Mouse (Mus musculus): Measurements from ENCODE around the gene Snx19. TPM values are rescaled to one million over a fixed set of nuclear protein-coding genes. Genes with fewer than 3 reads are reported as not detected.

Gene Snx19
- 12.8 and 13.8 TPM in 2 replicates for polyA plus RNA-seq (2012; rRNA removed)

DNA sequence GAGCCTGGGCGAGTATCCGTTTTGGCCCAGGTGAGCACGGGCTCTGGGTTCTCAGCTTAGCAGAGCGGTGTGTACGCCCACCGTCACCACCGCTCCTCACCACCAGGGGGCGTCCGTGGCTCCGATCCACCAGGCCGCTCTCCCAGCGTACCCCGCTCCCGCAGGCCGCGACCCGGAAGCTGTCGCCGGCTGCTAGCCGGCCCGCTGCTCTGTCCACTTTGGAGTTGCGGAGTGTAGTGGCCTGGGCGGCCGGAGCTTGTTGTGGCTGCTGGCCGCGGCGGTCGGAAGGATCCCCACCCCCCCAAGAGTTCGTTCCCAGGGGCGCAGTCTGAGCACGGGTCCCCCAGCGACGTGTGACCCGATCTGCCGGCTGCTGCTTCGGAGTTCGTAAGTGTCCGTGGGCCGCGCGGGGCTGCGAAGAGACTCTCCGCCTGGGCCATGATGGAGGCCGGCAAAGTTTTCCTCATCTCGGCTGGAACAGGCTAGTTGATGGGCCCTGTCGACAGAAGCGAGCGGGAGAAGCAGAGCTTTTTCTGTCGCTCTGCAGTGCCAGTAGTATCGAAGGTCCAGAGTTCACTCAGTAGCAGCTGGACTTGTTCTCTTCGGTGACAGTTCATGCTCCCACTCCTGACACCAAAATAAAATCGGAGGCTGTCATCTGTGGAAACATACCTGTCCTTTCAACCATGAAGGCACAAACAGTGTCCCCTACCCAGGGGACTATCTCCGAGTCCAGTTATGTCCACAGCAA is at the start of gene Snx19:
TSS of gene Snx19 (plus strand) at position 227 of the 751 bp plus-strand sequence.
- Histone ChIP-seq H3K36me3 (ENCODE audit: control insufficient read depth, insufficient read depth, low read length) (peaks cover 2% of the 10 kb centered on the region), H3K27ac (ENCODE audit: control insufficient read depth, insufficient read depth, low read depth, low read length) (peak within 1 kb of the TSS; percentile 81), H3K4me3 (ENCODE audit: control insufficient read depth, low read depth, low read length) (peak within 1 kb of the TSS; percentile 97), H3K4me1 (ENCODE audit: control insufficient read depth, insufficient read depth, low read length) (peaks cover 5% of the 10 kb centered on the region), H3K27me3 (ENCODE audit: control insufficient read depth, insufficient read depth, low read length) (no peaks in the 10 kb centered on the region)
- TF ChIP-seq CTCF (IDR thresholded peaks at IDR 0.05; ENCODE audit: control insufficient read depth, insufficient read depth, insufficient replicate concordance, low read depth, low read length), result peak; percentile 99
- peak; percentile 88 for TF ChIP-seq POLR2A (IDR thresholded peaks at IDR 0.05; ENCODE audit: control insufficient read depth, low read depth, low read length)

DNA sequence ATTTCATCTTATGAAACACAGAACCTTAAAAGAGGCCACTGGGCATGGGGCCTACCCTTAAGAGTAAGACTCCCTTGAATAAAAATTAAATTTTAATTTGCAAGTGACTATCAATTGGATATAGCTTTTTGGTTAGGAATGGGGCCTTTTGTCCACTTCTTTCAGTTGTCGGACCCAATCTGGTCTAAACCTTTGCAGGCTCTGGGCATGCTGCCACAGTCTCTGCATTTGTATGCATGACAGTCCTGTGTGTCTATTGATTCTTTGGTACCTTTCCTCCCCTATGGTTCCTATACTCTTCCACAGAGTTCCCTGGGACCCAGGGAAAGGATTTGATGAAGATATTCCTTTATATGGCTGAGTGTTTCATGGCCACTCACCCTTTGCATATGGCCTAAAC is 26.1 kb upstream of the Snx19 start:
- Histone ChIP-seq H3K36me3 (ENCODE audit: control insufficient read depth, insufficient read depth, low read length) (no peaks in the 10 kb centered on the region), H3K27ac (ENCODE audit: control insufficient read depth, insufficient read depth, low read depth, low read length) (no peak overlapping the region), H3K4me1 (ENCODE audit: control insufficient read depth, insufficient read depth, low read length) (no peaks in the 10 kb centered on the region), H3K27me3 (ENCODE audit: control insufficient read depth, insufficient read depth, low read length) (no peaks in the 10 kb centered on the region), H3K4me3 (ENCODE audit: control insufficient read depth, low read depth, low read length) (no peak overlapping the region)
- TF ChIP-seq CTCF (IDR thresholded peaks at IDR 0.05; ENCODE audit: control insufficient read depth, insufficient read depth, insufficient replicate concordance, low read depth, low read length) (no peak), POLR2A (IDR thresholded peaks at IDR 0.05; ENCODE audit: control insufficient read depth, low read depth, low read length) (no peak)

DNA sequence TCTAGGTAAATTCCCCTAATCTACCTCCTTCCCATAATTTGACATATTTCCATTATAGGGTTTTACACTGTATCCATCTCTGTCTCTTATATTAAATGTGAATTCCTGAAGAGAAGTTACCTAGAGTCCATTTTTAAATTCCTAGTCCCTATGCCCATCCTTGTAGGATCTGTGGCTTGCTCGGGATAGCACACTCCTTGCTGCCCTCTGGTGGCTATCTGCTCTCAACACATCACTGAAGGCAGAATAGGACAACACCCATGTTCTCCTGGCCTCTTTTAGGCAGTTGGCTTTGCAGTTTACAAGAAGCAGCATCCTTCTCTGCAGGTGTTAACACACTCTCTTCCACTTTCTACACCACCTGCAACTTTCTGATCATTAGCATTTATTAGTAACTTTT is 4.0 kb upstream of the Snx19 start:
- no peak overlapping the region for H3K27ac ChIP-seq (ENCODE audit: control insufficient read depth, insufficient read depth, low read depth, low read length)
- H3K36me3 ChIP-seq (ENCODE audit: control insufficient read depth, insufficient read depth, low read length), result no peaks in the 10 kb centered on the region
- H3K4me3 ChIP-seq (ENCODE audit: control insufficient read depth, low read depth, low read length), result no peak overlapping the region
- H3K4me1 ChIP-seq (ENCODE audit: control insufficient read depth, insufficient read depth, low read length), result peaks cover 5% of the 10 kb centered on the region
- no peak for TF ChIP-seq POLR2A (IDR thresholded peaks at IDR 0.05; ENCODE audit: control insufficient read depth, low read depth, low read length)
- peak; percentile 66; the same call in 1 of the 2 replicates for TF ChIP-seq CTCF (IDR thresholded peaks at IDR 0.05; ENCODE audit: control insufficient read depth, insufficient read depth, insufficient replicate concordance, low read depth, low read length)
- H3K27me3 ChIP-seq (ENCODE audit: control insufficient read depth, insufficient read depth, low read length), result no peaks in the 10 kb centered on the region

DNA sequence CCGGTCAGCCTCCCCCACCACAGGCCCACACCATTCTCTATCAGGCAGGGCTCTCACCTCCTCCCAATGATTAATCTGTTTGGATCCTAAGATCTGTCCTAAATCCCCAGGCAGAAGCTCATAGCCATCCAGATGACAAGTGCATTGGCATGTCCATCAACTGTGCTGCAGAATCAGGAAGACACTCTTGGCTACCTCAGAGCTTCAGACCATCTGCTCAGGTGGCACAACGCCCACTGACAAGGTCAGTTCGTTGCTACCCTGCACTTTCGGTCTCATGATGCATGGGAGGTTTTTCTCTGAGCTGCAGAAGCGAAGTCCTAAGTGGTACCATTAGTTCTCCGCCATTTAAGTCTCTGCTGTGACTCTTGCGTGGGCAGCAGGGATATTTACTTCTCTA is 1.7 kb upstream of the Snx19 start:
- TF ChIP-seq POLR2A (IDR thresholded peaks at IDR 0.05; ENCODE audit: control insufficient read depth, low read depth, low read length) (no peak), CTCF (IDR thresholded peaks at IDR 0.05; ENCODE audit: control insufficient read depth, insufficient read depth, insufficient replicate concordance, low read depth, low read length) (no peak)

DNA sequence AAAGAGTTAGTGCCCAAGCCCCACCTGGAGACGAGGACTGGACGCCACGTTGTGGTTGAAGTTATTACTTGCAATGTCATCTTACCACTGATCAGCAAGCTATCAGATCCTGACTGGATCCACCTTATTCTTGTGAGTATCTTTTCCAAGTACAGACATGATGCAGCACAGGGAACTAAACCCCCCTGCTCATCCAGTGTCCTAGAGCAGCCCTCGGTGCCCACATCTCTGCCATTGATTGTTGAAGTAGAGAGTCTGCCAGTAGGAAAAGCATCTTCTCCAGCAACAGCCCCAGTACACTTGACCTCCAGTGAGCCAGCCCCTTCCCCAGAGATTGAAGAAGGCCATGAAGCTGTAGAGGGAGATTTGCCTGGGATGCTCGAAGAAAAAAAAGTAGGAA is 1.3 kb downstream of the Snx19 start:
- H3K36me3 ChIP-seq (ENCODE audit: control insufficient read depth, insufficient read depth, low read length), result peaks cover 3% of the 10 kb centered on the region
- H3K27me3 ChIP-seq (ENCODE audit: control insufficient read depth, insufficient read depth, low read length), result no peaks in the 10 kb centered on the region
- no peak overlapping the region for H3K27ac ChIP-seq (ENCODE audit: control insufficient read depth, insufficient read depth, low read depth, low read length)
- TF ChIP-seq POLR2A (IDR thresholded peaks at IDR 0.05; ENCODE audit: control insufficient read depth, low read depth, low read length), result no peak
- TF ChIP-seq CTCF (IDR thresholded peaks at IDR 0.05; ENCODE audit: control insufficient read depth, insufficient read depth, insufficient replicate concordance, low read depth, low read length), result no peak
- peak overlapping the region; percentile 97; the same call in 1 of the 2 replicates for H3K4me3 ChIP-seq (ENCODE audit: control insufficient read depth, low read depth, low read length)
- H3K4me1 ChIP-seq (ENCODE audit: control insufficient read depth, insufficient read depth, low read length), result peaks cover 5% of the 10 kb centered on the region

More for the DNA sequence above, 1.7 kb upstream of the Snx19 start:
- Histone ChIP-seq H3K4me3 (ENCODE audit: control insufficient read depth, low read depth, low read length) (no peak overlapping the region), H3K36me3 (ENCODE audit: control insufficient read depth, insufficient read depth, low read length) (no peaks in the 10 kb centered on the region), H3K27me3 (ENCODE audit: control insufficient read depth, insufficient read depth, low read length) (no peaks in the 10 kb centered on the region), H3K27ac (ENCODE audit: control insufficient read depth, insufficient read depth, low read depth, low read length) (no peak overlapping the region), H3K4me1 (ENCODE audit: control insufficient read depth, insufficient read depth, low read length) (peaks cover 5% of the 10 kb centered on the region)

DNA sequence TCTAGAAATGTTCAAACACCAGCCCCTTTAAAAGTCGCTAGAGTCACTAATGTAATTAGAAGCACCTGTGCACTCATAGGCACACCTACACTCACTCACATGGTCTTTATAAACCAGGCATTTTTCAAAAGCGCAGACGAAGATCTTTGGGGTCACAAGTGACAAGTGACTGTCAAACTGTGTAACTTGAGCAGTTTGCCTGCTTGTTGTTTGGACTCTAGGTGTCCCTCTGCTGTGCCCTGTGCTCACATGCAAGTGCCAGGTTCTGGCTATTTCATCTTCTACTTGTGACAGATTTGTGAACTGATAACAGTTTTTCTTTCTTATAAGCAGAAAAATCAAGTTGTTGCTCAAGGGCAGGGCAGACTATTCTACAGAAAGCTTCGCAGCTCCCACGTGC is 3.5 kb downstream of the Snx19 start:
- peaks cover 5% of the 10 kb centered on the region for H3K36me3 ChIP-seq (ENCODE audit: control insufficient read depth, insufficient read depth, low read length)
- peaks cover 5% of the 10 kb centered on the region for H3K4me1 ChIP-seq (ENCODE audit: control insufficient read depth, insufficient read depth, low read length)
- H3K4me3 ChIP-seq (ENCODE audit: control insufficient read depth, low read depth, low read length), result no peak overlapping the region
- H3K27me3 ChIP-seq (ENCODE audit: control insufficient read depth, insufficient read depth, low read length), result no peaks in the 10 kb centered on the region
- H3K27ac ChIP-seq (ENCODE audit: control insufficient read depth, insufficient read depth, low read depth, low read length), result no peak overlapping the region
- TF ChIP-seq CTCF (IDR thresholded peaks at IDR 0.05; ENCODE audit: control insufficient read depth, insufficient read depth, insufficient replicate concordance, low read depth, low read length), result no peak
- TF ChIP-seq POLR2A (IDR thresholded peaks at IDR 0.05; ENCODE audit: control insufficient read depth, low read depth, low read length), result no peak

DNA sequence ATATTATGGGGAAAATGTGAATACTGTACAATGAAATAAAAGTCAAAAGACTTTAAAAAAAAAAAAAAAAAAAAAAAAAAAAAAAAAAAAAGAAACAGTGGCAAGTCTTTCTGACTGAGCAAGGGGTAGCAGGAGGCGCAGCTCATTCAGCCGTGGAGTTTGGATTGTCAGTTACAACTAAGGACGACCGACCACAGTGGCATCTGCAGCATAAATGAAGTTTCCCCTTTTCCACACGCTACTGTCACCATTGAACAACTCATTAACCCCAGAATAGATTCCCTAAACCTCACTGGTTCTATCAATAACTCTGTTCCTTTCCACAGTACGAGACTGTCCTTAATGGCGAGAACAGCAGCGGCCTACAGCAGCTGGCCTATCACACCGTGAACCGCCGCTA is 5.0 kb downstream of the Snx19 start:
- no peaks in the 10 kb centered on the region for H3K27me3 ChIP-seq (ENCODE audit: control insufficient read depth, insufficient read depth, low read length)
- peaks cover 6% of the 10 kb centered on the region for H3K36me3 ChIP-seq (ENCODE audit: control insufficient read depth, insufficient read depth, low read length)
- H3K27ac ChIP-seq (ENCODE audit: control insufficient read depth, insufficient read depth, low read depth, low read length), result no peak overlapping the region
- TF ChIP-seq POLR2A (IDR thresholded peaks at IDR 0.05; ENCODE audit: control insufficient read depth, low read depth, low read length) (no peak), CTCF (IDR thresholded peaks at IDR 0.05; ENCODE audit: control insufficient read depth, insufficient read depth, insufficient replicate concordance, low read depth, low read length) (no peak)
- no peak overlapping the region for H3K4me3 ChIP-seq (ENCODE audit: control insufficient read depth, low read depth, low read length)
- peaks cover 5% of the 10 kb centered on the region for H3K4me1 ChIP-seq (ENCODE audit: control insufficient read depth, insufficient read depth, low read length)

Measured in testis, adult 2 months (tissue).